Mouse (Mus musculus): ENCODE measurements around the gene Celf6. TPM values are rescaled to one million over a fixed set of nuclear protein-coding genes. Genes with fewer than 3 reads are reported as not detected.

The Celf6 gene
- polyA plus RNA-seq, 1 experiment from 2014 or later: 2.9 TPM

DNA sequence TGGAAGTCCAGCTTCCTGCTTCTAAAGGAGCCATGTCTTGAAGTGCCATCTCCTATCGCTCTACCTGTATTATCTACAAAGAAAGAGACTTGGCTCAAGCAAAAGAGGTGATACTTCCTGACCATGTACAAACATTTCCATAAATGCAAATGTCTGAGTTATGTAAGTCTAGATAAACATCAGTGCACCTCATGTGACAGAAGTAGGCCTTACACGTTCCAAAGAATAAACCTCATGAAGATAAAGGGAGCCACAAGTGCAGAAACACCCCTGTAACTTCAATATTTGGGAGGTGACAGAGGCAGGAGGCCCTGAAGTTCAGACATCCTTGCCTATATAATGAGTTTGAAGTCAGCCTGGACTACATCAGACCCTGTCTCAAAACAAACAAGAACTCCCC, 5.9 kb upstream of the Celf6 start:
- 78% methylated on average over 2 of the region's 2 CpGs for WGBS
- H3K27ac ChIP-seq (ENCODE audit: low read length): no peak overlapping the region

DNA sequence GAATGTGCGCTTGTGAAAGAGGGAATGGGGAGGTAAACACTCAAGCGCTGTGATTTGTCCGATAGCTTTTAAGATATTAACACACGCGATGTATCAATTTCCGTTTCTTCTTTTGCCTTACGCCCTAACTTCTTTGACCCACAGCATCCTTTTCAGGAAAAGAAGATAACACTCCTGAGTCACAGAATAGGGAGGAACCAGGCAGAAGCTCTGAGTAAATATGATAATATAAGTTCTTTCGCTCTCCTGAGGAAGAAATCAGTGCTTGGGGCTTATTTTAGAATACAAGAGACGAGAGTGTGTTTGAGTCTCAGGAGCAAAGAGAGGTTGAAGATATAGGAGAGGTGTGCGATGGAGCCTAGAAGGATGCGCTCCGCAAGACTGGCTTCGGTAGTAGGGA, 316 bp upstream of the Celf6 start:
- H3K27ac ChIP-seq (ENCODE audit: low read length): no peak overlapping the region
- H3K9ac ChIP-seq (ENCODE audit: low read depth, low read length): no peak overlapping the region
- 14% methylated on average over 13 of the region's 13 CpGs for WGBS
- no peaks in the 10 kb centered on the region for H3K36me3 ChIP-seq (ENCODE audit: control insufficient read depth, insufficient read depth, low read length)
- peaks cover 9% of the 10 kb centered on the region for H3K4me1 ChIP-seq (ENCODE audit: control insufficient read depth, insufficient read depth, low read length)
- peak overlapping the region; percentile 78 for H3K4me2 ChIP-seq (ENCODE audit: low read depth, low read length)
- no peaks in the 10 kb centered on the region for H3K27me3 ChIP-seq (replicated peaks; ENCODE audit: control insufficient read depth, insufficient read depth, low read length)
- H3K4me3 ChIP-seq (ENCODE audit: low read length): peak overlapping the region; percentile 54
- H3K9me3 ChIP-seq (ENCODE audit: control insufficient read depth, low read length): no peaks in the 10 kb centered on the region
- no peak for ATAC-seq

More for the DNA sequence above, 5.9 kb upstream of the Celf6 start:
- Histone ChIP-seq H3K4me1 (ENCODE audit: control insufficient read depth, insufficient read depth, low read length) (no peaks in the 10 kb centered on the region), H3K4me2 (ENCODE audit: low read depth, low read length) (no peak overlapping the region), H3K9me3 (ENCODE audit: control insufficient read depth, low read length) (no peaks in the 10 kb centered on the region), H3K9ac (ENCODE audit: low read depth, low read length) (no peak overlapping the region), H3K36me3 (ENCODE audit: control insufficient read depth, insufficient read depth, low read length) (no peaks in the 10 kb centered on the region), H3K27me3 (replicated peaks; ENCODE audit: control insufficient read depth, insufficient read depth, low read length) (no peaks in the 10 kb centered on the region), H3K4me3 (ENCODE audit: low read length) (no peak overlapping the region)
- ATAC-seq: no peak

DNA sequence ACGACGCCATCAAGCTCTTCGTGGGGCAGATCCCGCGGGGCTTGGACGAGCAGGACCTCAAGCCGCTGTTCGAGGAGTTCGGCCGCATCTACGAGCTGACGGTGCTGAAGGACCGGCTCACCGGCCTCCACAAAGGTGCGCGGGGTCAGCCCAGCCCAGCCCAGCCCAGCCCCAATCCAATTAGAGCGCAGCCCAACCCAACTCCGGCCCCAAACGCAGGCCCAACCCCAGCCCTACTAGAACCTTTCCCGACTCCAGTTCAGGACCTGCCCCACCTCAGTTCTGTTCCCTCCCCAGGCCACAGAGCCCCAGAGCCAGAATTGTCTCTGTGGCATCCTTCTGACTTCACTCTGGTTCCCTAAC, 769 bp downstream of the Celf6 start:
- WGBS: 1% methylated on average over 19 of the region's 20 CpGs
- Histone ChIP-seq H3K9ac (ENCODE audit: low read depth, low read length) (no peak overlapping the region; the same call in 1 of the 2 replicates), H3K27me3 (replicated peaks; ENCODE audit: control insufficient read depth, insufficient read depth, low read length) (no peaks in the 10 kb centered on the region), H3K4me2 (ENCODE audit: low read depth, low read length) (peak overlapping the region; percentile 78), H3K27ac (ENCODE audit: low read length) (no peak overlapping the region), H3K4me1 (ENCODE audit: control insufficient read depth, insufficient read depth, low read length) (peaks cover 9% of the 10 kb centered on the region), H3K9me3 (ENCODE audit: control insufficient read depth, low read length) (no peaks in the 10 kb centered on the region), H3K36me3 (ENCODE audit: control insufficient read depth, insufficient read depth, low read length) (no peaks in the 10 kb centered on the region), H3K4me3 (ENCODE audit: low read length) (peak overlapping the region; percentile 54)
- no peak; the same call in 1 of the 2 replicates for ATAC-seq

DNA sequence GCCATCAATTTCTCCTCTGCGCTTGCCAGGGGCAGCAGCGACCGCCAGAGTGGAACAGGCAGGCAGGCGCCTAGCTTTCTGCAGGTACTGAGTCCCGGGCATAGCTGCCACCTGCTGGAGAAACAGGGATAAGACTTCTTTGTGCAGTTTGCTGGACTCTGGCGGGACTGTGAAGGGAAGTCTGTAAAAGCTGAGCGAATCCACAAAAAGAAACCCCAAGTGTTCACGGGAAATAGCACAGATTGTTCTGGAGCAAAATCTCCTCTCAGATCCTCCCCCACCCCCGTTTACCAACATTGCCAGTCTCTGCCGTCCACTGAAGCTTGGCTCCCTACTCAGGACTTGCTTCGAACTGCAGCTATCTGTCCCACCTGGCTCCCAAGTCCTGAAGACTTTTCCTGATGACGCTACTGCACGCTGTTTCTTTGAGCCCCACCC, 7.2 kb downstream of the Celf6 start:
- ATAC-seq: peak; percentile 73
- H3K27me3 ChIP-seq (replicated peaks; ENCODE audit: control insufficient read depth, insufficient read depth, low read length): no peaks in the 10 kb centered on the region
- WGBS: 4% methylated on average over 13 of the region's 13 CpGs
- H3K4me1 ChIP-seq (ENCODE audit: control insufficient read depth, insufficient read depth, low read length): 0 out of 2 replicates have a peak, but pooled peaks cover 4% of the 10 kb centered on the region
- peak overlapping the region; percentile 59 for H3K4me2 ChIP-seq (ENCODE audit: low read depth, low read length)
- no peak overlapping the region for H3K27ac ChIP-seq (ENCODE audit: low read length)
- H3K9ac ChIP-seq (ENCODE audit: low read depth, low read length): no peak overlapping the region
- H3K4me3 ChIP-seq (ENCODE audit: low read length): peak overlapping the region; percentile 38
- H3K36me3 ChIP-seq (ENCODE audit: control insufficient read depth, insufficient read depth, low read length): no peaks in the 10 kb centered on the region
- H3K9me3 ChIP-seq (ENCODE audit: control insufficient read depth, low read length): no peaks in the 10 kb centered on the region

DNA sequence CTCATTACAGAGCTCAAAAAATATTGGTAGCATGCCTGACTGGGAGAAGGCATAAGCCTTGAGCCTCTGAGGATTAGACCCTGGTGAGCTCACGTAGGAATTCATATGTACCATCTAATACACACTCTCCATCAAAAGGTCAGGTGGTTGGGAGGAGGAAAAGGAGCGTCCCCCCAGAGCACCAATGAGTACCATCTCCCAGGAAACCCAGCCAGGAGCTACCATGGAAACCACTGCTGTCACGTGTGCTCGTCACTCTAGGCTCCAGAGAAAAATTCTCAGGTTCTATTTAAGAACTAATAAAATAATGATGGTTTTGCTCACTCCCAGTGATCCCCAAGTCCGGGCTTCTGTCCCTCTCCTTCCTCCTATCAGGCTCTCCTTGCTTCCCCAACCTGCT, 10.5 kb downstream of the Celf6 start:
- no peak for ATAC-seq
- no peaks in the 10 kb centered on the region for H3K9me3 ChIP-seq (ENCODE audit: control insufficient read depth, low read length)
- no peak overlapping the region for H3K4me2 ChIP-seq (ENCODE audit: low read depth, low read length)
- 0 out of 2 replicates have a peak, but pooled peaks cover 4% of the 10 kb centered on the region for H3K4me1 ChIP-seq (ENCODE audit: control insufficient read depth, insufficient read depth, low read length)
- H3K9ac ChIP-seq (ENCODE audit: low read depth, low read length): no peak overlapping the region
- H3K27me3 ChIP-seq (replicated peaks; ENCODE audit: control insufficient read depth, insufficient read depth, low read length): no peaks in the 10 kb centered on the region
- H3K36me3 ChIP-seq (ENCODE audit: control insufficient read depth, insufficient read depth, low read length): no peaks in the 10 kb centered on the region
- WGBS: 66% methylated on average over 5 of the region's 5 CpGs
- no peak overlapping the region for H3K4me3 ChIP-seq (ENCODE audit: low read length)
- H3K27ac ChIP-seq (ENCODE audit: low read length): no peak overlapping the region

DNA sequence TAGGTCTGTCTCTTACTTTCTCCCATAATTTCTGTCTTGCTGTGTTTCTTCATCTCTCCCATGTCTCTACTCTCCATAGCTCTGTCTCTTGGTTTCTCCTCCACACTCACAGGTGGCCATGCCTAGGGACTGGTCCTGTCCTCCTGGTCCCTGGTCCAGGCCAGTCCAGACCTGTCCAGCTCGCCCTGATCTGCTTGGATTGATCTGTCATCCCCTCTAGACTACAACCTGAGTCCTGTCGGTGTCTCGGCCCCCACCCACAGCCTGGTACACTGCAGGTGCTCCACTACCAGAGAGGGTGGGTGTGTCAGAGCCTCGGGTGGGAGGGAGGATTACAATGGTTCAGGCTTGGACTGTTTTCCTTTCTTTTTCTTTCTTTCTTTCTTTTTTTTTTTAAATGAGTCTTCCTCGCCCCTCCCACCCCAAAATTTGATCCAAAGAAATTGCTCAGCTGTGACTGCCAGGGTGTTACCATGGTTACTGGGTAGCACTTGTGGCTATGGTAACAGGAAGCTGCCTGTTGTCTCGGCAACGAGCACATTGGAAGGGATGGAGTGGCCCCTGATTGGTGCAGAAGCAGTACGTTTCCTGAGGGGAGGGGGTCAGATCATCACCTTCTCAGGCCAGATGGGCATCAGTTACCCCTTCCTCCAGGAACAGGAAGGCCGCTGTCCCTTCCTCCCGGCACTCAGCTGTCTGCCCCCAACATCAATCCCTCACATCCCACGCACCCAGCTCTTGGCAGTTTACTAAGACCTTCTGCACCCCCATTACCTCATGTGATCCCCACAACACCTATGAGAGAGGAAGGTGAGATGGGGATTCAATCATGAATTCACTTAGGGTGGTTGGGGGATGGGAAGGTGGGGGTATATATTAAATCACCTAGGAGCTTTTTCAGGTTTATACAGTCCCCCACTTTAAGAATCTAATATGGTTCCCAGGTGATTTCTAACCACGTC, 11.3 kb downstream of the Celf6 start:
- Histone ChIP-seq H3K27ac (ENCODE audit: low read length) (no peak overlapping the region), H3K4me1 (ENCODE audit: control insufficient read depth, insufficient read depth, low read length) (0 out of 2 replicates have a peak, but pooled peaks cover 4% of the 10 kb centered on the region), H3K9ac (ENCODE audit: low read depth, low read length) (no peak overlapping the region), H3K27me3 (replicated peaks; ENCODE audit: control insufficient read depth, insufficient read depth, low read length) (no peaks in the 10 kb centered on the region), H3K36me3 (ENCODE audit: control insufficient read depth, insufficient read depth, low read length) (no peaks in the 10 kb centered on the region), H3K4me3 (ENCODE audit: low read length) (no peak overlapping the region), H3K9me3 (ENCODE audit: control insufficient read depth, low read length) (no peaks in the 10 kb centered on the region), H3K4me2 (ENCODE audit: low read depth, low read length) (no peak overlapping the region)
- ATAC-seq: no peak
- WGBS: 44% methylated on average over 12 of the region's 12 CpGs

DNA sequence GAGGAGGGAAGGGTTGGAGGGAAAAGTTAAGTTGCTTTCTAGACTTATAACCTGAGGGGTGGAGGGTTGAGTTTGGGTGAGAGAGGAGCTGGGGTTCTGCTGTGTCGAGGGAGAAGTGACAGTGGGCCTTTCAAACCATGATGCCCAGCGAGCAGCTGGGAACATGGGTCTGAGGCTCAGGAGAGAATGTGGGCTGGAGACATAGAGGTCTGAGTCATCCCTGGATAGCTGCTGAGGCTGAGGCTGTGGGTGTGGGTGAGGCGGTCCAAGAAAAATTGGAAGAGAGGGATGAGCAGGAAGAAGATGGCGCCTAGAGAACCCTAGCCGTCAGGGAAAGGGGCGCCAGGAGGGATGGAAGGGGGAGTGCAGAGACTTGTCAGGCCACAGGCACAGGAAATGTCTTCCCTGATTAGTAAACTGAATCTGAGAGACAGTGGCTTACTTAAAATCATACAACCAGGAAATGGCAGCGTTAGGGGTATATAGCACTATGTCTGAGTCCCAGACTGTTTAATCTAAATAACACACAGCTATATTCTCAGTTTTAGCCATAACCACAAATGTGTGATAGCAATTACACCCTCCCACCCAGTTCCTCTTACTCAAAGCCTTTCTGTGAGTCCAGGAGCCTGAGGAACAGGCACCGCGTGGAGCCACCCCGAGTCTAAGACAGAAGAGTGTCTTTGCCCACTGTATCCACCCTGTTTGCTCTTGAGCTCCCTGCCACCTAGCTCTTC, 12.2 kb downstream of the Celf6 start:
- H3K27me3 ChIP-seq (replicated peaks; ENCODE audit: control insufficient read depth, insufficient read depth, low read length): no peaks in the 10 kb centered on the region
- no peaks in the 10 kb centered on the region for H3K9me3 ChIP-seq (ENCODE audit: control insufficient read depth, low read length)
- no peak overlapping the region for H3K4me2 ChIP-seq (ENCODE audit: low read depth, low read length)
- 76% methylated on average over 10 of the region's 10 CpGs for WGBS
- no peak for ATAC-seq
- H3K27ac ChIP-seq (ENCODE audit: low read length): no peak overlapping the region
- H3K9ac ChIP-seq (ENCODE audit: low read depth, low read length): no peak overlapping the region
- H3K36me3 ChIP-seq (ENCODE audit: control insufficient read depth, insufficient read depth, low read length): no peaks in the 10 kb centered on the region
- 0 out of 2 replicates have a peak, but pooled peaks cover 4% of the 10 kb centered on the region for H3K4me1 ChIP-seq (ENCODE audit: control insufficient read depth, insufficient read depth, low read length)
- no peak overlapping the region for H3K4me3 ChIP-seq (ENCODE audit: low read length)

DNA sequence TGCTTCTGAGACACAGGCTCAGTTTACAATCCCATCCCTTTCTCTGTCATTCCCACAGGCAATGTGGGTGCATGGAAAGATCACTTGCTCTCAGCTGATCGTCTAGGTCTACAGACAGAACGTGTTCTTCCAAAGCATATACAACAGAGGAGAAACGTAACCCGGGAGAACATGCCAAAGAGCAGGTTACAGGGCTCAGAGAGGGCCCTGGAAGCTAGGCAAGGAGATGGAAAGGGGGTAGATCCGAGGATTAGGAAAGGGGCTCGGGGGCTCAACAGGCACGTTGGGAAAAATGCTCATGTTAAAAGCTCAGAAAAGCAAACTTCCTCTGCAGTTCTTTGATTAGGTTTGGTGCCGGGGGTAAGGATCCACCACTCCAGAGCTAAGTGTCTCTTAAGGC, 23.9 kb downstream of the Celf6 start:
- Histone ChIP-seq H3K27ac (ENCODE audit: low read length) (no peak overlapping the region), H3K4me2 (ENCODE audit: low read depth, low read length) (no peak overlapping the region), H3K36me3 (ENCODE audit: control insufficient read depth, insufficient read depth, low read length) (no peaks in the 10 kb centered on the region), H3K9me3 (ENCODE audit: control insufficient read depth, low read length) (no peaks in the 10 kb centered on the region), H3K27me3 (replicated peaks; ENCODE audit: control insufficient read depth, insufficient read depth, low read length) (peaks cover 10% of the 10 kb centered on the region; the same call in 1 of the 2 replicates), H3K4me3 (ENCODE audit: low read length) (no peak overlapping the region), H3K9ac (ENCODE audit: low read depth, low read length) (no peak overlapping the region), H3K4me1 (ENCODE audit: control insufficient read depth, insufficient read depth, low read length) (no peaks in the 10 kb centered on the region)
- 72% methylated on average over 8 of the region's 8 CpGs for WGBS
- no peak for ATAC-seq

DNA sequence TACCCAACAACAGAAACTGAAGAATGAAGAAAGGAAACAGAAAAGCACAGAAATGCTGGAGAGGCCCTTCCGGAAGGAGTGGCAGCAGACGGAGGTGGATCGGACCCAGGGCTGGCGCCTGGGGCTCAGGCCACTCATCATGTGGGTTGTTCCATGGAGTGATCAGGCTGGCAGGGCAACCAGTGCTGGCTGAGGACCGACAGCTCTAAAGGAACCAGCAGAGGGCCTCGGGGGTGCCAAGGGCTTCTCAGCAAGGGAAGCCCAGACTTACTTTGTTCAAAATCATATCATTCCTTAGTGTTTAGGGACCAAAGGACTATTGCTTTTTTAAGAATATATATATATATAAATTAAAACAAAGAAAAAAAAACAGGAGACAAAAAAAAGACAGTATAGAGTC, 28.2 kb downstream of the Celf6 start:
- 68% methylated on average over 6 of the region's 6 CpGs for WGBS
- no peak overlapping the region for H3K4me3 ChIP-seq (ENCODE audit: low read length)
- H3K4me2 ChIP-seq (ENCODE audit: low read depth, low read length): no peak overlapping the region
- no peaks in the 10 kb centered on the region for H3K4me1 ChIP-seq (ENCODE audit: control insufficient read depth, insufficient read depth, low read length)
- peaks cover 10% of the 10 kb centered on the region; the same call in 1 of the 2 replicates for H3K27me3 ChIP-seq (replicated peaks; ENCODE audit: control insufficient read depth, insufficient read depth, low read length)
- no peaks in the 10 kb centered on the region for H3K36me3 ChIP-seq (ENCODE audit: control insufficient read depth, insufficient read depth, low read length)
- H3K27ac ChIP-seq (ENCODE audit: low read length): no peak overlapping the region
- no peak for ATAC-seq
- H3K9ac ChIP-seq (ENCODE audit: low read depth, low read length): no peak overlapping the region
- H3K9me3 ChIP-seq (ENCODE audit: control insufficient read depth, low read length): no peaks in the 10 kb centered on the region
